Comparison of ENCODE assay signal across 12 mouse cellular contexts in genomic region chr8:47021135-47021555, GRCm38 (mm10). TPM values are rescaled to one million over a fixed set of nuclear protein-coding genes. Genes with fewer than 3 reads are reported as not detected.
A peak's percentile ranks its signal among the peaks of the same experiment; 100 is the strongest.
DNase-seq lines count a peak whose midpoint lies in the region; ATAC-seq and TF ChIP-seq lines count a peak whose summit lies in the region.
"Had no signal": no experiment of that assay in that cellular context is flagged by ENCODE, and none has a peak within 500 bp of the region (broad histone marks: within the 10 kb centered on the region; RNA-seq: fewer than 3 reads in every experiment).

No protein-coding gene starts in this region.

- H3K36me3 ChIP-seq in heart, adult 2 months (ENCODE audit: control insufficient read depth, insufficient read depth, low read length) = no peaks in the 10 kb centered on the region
- no peaks in the 10 kb centered on the region for H3K36me3 ChIP-seq in lung, postnatal 0 days (ENCODE audit: insufficient read depth, low read length)
- H3K36me3 ChIP-seq: hindbrain, embryonic 15.5 days had no signal

- H3K27me3 ChIP-seq in heart, adult 2 months (ENCODE audit: control insufficient read depth, insufficient read depth, low read length) = no peaks in the 10 kb centered on the region
- H3K27me3 ChIP-seq in lung, postnatal 0 days (replicated peaks; ENCODE audit: insufficient read depth, low read length) = no peaks in the 10 kb centered on the region
- H3K27me3 ChIP-seq: hindbrain, embryonic 15.5 days had no signal

- H3K9me3 ChIP-seq in lung, postnatal 0 days (ENCODE audit: low read length) = no peaks in the 10 kb centered on the region
- H3K9me3 ChIP-seq: hindbrain, embryonic 15.5 days had no signal

- no peak for DNase-seq in heart, adult 2 months
- no peak for DNase-seq in heart, adult 18-20 months
- DNase-seq in lung, postnatal 0 days (ENCODE audit: low spot score) = peak; percentile 89
- no peak for DNase-seq in lung, postnatal 14 days
- DNase-seq in brain, embryonic 14.5 days (ENCODE audit: low read depth) = peak; percentile 41
- peak; percentile 22 to 34 for DNase-seq in lung, postnatal 4 days
- DNase-seq in gastrocnemius, postnatal 10 days = no peak
- DNase-seq in urinary bladder, postnatal 14 days (ENCODE audit: low spot score) = no peak
- DNase-seq: gastrocnemius, postnatal 36 days; right cerebral cortex, postnatal 4 days; thymus, postnatal 25 days had no signal

- no peak overlapping the region for H3K4me3 ChIP-seq in heart, adult 2 months
- H3K4me3 ChIP-seq in lung, postnatal 0 days (ENCODE audit: low read depth, low read length) = no peak overlapping the region
- H3K4me3 ChIP-seq: hindbrain, embryonic 15.5 days had no signal

- no peaks in the 10 kb centered on the region; the same call in 1 of the 2 replicates for H3K4me1 ChIP-seq in heart, adult 2 months (ENCODE audit: control insufficient read depth, insufficient read depth, low read length)
- H3K4me1 ChIP-seq in lung, postnatal 0 days (ENCODE audit: insufficient read depth, low read depth, low read length) = no peaks in the 10 kb centered on the region

- no peak overlapping the region for H3K4me2 ChIP-seq in lung, postnatal 0 days (replicated peaks; ENCODE audit: low read depth, low read length)
- H3K4me2 ChIP-seq: hindbrain, embryonic 15.5 days had no signal

- intact Hi-C loops in heart, adult 2 months (cut with DNase I) = no loop called here

- peak; percentile 37 for TF ChIP-seq CTCF in heart, adult 2 months (IDR thresholded peaks at IDR 0.05)
- peak; percentile 54 for TF ChIP-seq CTCF in lung, postnatal 0 days (IDR thresholded peaks at IDR 0.05)
- TF ChIP-seq CTCF in brain, embryonic 14.5 days (IDR thresholded peaks at IDR 0.05; ENCODE audit: borderline replicate concordance, extremely low read depth, insufficient read depth, insufficient read length) = peak; percentile 39; the same call in 1 of the 2 replicates

- WGBS in heart, adult 2 months = 51% methylated on average over 8 of the region's 8 CpGs
- 27% methylated on average over 8 of the region's 8 CpGs for WGBS in lung, postnatal 0 days

- no peaks in the 10 kb centered on the region for H3K79me2 ChIP-seq in heart, adult 2 months (replicated peaks; ENCODE audit: control insufficient read depth, insufficient read depth, low read length)

- ATAC-seq in lung, postnatal 0 days = peak; percentile 72

- H3K9ac ChIP-seq in heart, adult 2 months (ENCODE audit: low read depth, low read length) = no peak overlapping the region
- H3K9ac ChIP-seq in lung, postnatal 0 days (replicated peaks; ENCODE audit: low read depth) = no peak overlapping the region
- H3K9ac ChIP-seq: hindbrain, embryonic 15.5 days had no signal

- no peak for TF ChIP-seq POLR2A in heart, adult 2 months (IDR thresholded peaks at IDR 0.05; ENCODE audit: insufficient read depth, low read depth, low read length)
- TF ChIP-seq POLR2A in brain, embryonic 14.5 days (IDR thresholded peaks at IDR 0.05; ENCODE audit: borderline replicate concordance, extremely low read depth, insufficient read depth, insufficient read length, poor library complexity, severe bottlenecking) = no peak

- no peak for TF ChIP-seq EP300 in heart, adult 2 months (IDR thresholded peaks at IDR 0.05; ENCODE audit: insufficient read depth, low read depth, low read length)
- peak; percentile 36; the same call in 1 of the 2 replicates for TF ChIP-seq EP300 in lung, postnatal 0 days (IDR thresholded peaks at IDR 0.05)

- no peak overlapping the region for H3K27ac ChIP-seq in heart, adult 2 months
- no peak overlapping the region for H3K27ac ChIP-seq in lung, postnatal 0 days (ENCODE audit: low read length)
- H3K27ac ChIP-seq: hindbrain, embryonic 15.5 days had no signal

RNA-seq across cellular contexts. Expression of gene Enpp6, which starts 34.5 kb away (rescaled TPM):
- 1 to 10 TPM; 2.9 to 3.5 TPM for total RNA-seq in heart, adult 2 months (2021)
- polyA plus RNA-seq in heart, adult 2 months (2012; rRNA removed) = 5.9 and 7.7 TPM in 2 replicates
- 1 to 10 TPM; 2.8 to 3.9 TPM for total RNA-seq in heart, adult 18-20 months (2021)
- polyA plus RNA-seq in lung, postnatal 0 days (2015; fragmentation: Nextera tagmentation; extraction: Ambion mirVana) = 0.49 and 0.86 TPM in 2 replicates
- polyA plus RNA-seq in brain, embryonic 14.5 days (2012; rRNA removed) = 0.48 and 0.51 TPM in 2 replicates
- total RNA-seq in gastrocnemius, postnatal 10 days (2021) = 1 to 10 TPM in 1 of 2 experiments, under 1 TPM in 1; 0.70 to 2.7 TPM

Comparison
In these comparisons a context has a peak if more than half of its experiments do, and no peak if none do; other contexts are left out.
1. DNase-seq: peak in lung, postnatal 0 days (single experiment), brain, embryonic 14.5 days (single experiment) and lung, postnatal 4 days (2 of 2); none in heart, adult 2 months (0 of 2), heart, adult 18-20 months (0 of 2), lung, postnatal 14 days (single experiment), gastrocnemius, postnatal 10 days (single experiment) and urinary bladder, postnatal 14 days (single experiment).
2. Peak in every context shown above with its lines, with median percentiles within 50 percentile points of each other: CTCF ChIP-seq.